Mouse (Mus musculus): ENCODE measurements around the gene Phlpp1.

DNA sequence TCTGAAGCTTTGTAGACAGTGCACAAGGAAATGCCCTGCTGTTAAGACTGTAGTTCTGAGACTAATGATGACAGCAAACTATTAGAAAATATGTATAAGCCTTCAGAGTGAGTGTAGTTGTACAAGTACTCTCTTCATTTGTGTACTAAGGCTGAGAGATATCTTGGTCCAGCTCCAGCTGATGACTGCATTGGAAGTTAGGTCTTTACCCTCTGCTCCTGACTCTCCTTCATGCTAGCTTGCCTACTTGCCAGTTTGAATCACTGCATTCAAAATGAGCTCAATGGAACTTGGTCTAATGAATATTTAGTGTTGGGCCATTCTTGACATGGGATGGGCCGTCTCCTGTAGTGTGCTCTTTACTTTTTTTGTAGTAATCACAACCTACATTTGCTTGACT is 71.8 kb downstream of the Phlpp1 start:
- TF ChIP-seq CTCF (IDR thresholded peaks at IDR 0.05; ENCODE audit: low read depth), result no peak
- no peak for TF ChIP-seq EP300 (IDR thresholded peaks at IDR 0.05; ENCODE audit: low read depth)
